Mouse (Mus musculus): ENCODE results near the gene Itpr3. TPM values are rescaled to one million over a fixed set of nuclear protein-coding genes. Genes with fewer than 3 reads are reported as not detected.

The Itpr3 gene
- total and polyA plus RNA-seq, 2 experiments, result 1.0 to 1.5 TPM

DNA sequence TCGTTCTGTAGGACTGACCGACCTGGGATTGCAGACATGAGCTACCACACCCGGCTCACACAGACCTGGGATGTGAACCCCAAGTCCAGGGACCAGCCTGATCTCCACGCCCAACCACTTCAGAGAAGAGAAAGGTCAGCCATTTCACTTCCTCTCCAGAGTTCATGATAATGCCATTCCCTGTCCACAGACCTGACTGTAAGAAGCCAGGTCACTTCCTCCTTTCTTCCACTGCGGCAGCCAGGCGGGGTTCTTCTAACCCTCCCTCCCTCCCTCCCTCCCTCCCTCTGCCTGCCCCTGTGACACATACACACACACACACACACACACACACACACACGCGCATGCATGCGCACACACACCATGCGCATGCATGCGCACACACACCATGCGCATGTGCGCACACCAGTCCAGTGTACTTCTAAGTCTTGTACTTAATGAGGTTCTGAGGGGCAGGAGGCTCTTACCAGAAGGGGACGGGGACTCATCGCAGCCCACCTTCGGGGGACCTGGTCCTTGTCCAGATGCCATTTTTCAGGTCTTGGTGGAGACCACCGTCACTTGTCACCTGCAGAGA lies 31.7 kb upstream of the Itpr3 start:
- Histone ChIP-seq H3K36me3 (ENCODE audit: control insufficient read depth, insufficient read depth, low read length) (peaks cover 2% of the 10 kb centered on the region; the same call in 1 of the 2 replicates), H3K27me3 (ENCODE audit: control insufficient read depth, insufficient read depth, low read length) (no peaks in the 10 kb centered on the region), H3K27ac (replicated peaks; ENCODE audit: insufficient read depth, low read depth, low read length) (no peak overlapping the region), H3K79me2 (ENCODE audit: control insufficient read depth, insufficient read depth, low read length) (0 out of 2 replicates have a peak, but pooled peaks cover 2% of the 10 kb centered on the region), H3K9ac (ENCODE audit: low read depth, low read length) (no peak overlapping the region), H3K4me1 (ENCODE audit: control insufficient read depth, insufficient read depth, low read length) (no peaks in the 10 kb centered on the region), H3K4me3 (ENCODE audit: insufficient read depth, low read depth, low read length) (no peak overlapping the region)
- TF ChIP-seq POLR2A (IDR thresholded peaks at IDR 0.05; ENCODE audit: extremely low read depth, insufficient read depth, low read length) (no peak), CTCF (IDR thresholded peaks at IDR 0.05; ENCODE audit: low read depth, low read length) (no peak)
- no peak for DNase-seq (ENCODE audit: extremely low read depth, low read depth, low spot score)
- 87% methylated on average over 17 of the region's 17 CpGs for WGBS

DNA sequence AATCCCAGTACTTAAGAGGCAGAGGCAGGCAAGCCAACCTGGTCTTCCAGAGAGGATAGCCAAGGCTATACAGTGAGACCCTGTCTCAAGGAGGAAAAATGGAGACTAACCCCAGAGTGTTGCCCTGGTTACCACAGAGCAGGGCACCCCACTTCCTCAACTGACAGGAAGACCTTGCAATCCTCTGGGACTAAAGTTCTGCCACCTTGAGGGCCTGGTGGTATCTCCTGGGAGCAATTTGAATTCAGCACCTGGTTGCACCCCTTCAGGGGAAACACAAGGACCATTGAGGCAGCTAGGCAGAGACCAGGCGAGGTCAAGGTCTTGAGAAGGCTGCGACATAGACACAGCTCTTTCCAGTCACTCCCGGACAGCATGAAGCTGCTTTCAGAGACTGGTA lies 31.2 kb upstream of the Itpr3 start:
- 94% methylated on average over 3 of the region's 3 CpGs for WGBS
- H3K27me3 ChIP-seq (ENCODE audit: control insufficient read depth, insufficient read depth, low read length), result no peaks in the 10 kb centered on the region
- no peak for DNase-seq (ENCODE audit: extremely low read depth, low read depth, low spot score)
- TF ChIP-seq POLR2A (IDR thresholded peaks at IDR 0.05; ENCODE audit: extremely low read depth, insufficient read depth, low read length) (no peak), CTCF (IDR thresholded peaks at IDR 0.05; ENCODE audit: low read depth, low read length) (no peak)
- 0 out of 2 replicates have a peak, but pooled peaks cover 2% of the 10 kb centered on the region for H3K79me2 ChIP-seq (ENCODE audit: control insufficient read depth, insufficient read depth, low read length)
- H3K9ac ChIP-seq (ENCODE audit: low read depth, low read length), result no peak overlapping the region
- H3K36me3 ChIP-seq (ENCODE audit: control insufficient read depth, insufficient read depth, low read length), result peaks cover 2% of the 10 kb centered on the region; the same call in 1 of the 2 replicates
- no peak overlapping the region for H3K4me3 ChIP-seq (ENCODE audit: insufficient read depth, low read depth, low read length)
- H3K4me1 ChIP-seq (ENCODE audit: control insufficient read depth, insufficient read depth, low read length), result no peaks in the 10 kb centered on the region
- no peak overlapping the region for H3K27ac ChIP-seq (replicated peaks; ENCODE audit: insufficient read depth, low read depth, low read length)

DNA sequence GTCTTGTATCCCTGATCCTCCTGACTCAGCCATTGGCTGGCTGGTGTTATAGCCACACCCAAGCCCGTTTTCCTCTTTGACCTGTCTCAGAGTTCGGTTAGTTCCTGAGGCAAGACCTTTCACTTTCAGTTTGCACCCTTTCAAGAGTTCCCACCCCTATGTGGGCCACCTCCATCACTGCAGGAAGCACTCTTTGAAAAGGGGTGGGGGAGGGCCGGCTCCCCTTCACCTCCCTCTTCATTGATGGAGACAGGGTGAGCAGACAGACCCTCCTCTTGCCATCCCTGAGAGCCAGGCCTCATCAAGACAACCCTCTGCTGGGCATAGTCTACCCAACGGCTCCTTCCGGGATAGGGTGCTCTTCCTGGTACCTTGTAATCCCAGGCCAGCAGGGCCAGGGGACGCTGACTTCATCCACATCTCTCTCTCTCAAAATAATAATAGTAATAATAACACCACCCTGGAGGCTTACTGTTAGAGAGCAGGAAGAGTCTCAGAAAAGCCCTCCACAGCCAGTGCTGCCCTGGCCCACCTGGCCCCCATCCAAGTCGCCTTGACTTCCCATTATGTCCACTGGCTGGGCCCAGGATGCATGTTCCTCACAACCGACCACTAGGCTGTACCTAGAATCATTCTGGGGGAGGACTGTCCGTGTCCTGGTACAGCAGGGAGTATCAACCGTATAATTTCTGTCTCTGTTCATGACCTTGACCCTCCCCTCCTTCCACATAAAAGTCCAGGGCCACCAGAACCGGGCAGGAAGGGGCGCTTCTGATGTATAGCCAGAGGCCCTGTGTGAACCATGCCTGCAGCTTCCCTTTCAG lies 29.4 kb upstream of the Itpr3 start:
- 0 out of 2 replicates have a peak, but pooled peaks cover 2% of the 10 kb centered on the region for H3K79me2 ChIP-seq (ENCODE audit: control insufficient read depth, insufficient read depth, low read length)
- peak overlapping the region; percentile 70 for H3K27ac ChIP-seq (replicated peaks; ENCODE audit: insufficient read depth, low read depth, low read length)
- peak overlapping the region; percentile 83 for H3K9ac ChIP-seq (ENCODE audit: low read depth, low read length)
- 0 out of 2 replicates have a peak, but pooled peaks cover 2% of the 10 kb centered on the region for H3K36me3 ChIP-seq (ENCODE audit: control insufficient read depth, insufficient read depth, low read length)
- H3K4me1 ChIP-seq (ENCODE audit: control insufficient read depth, insufficient read depth, low read length), result peaks cover 1% of the 10 kb centered on the region; the same call in 1 of the 2 replicates
- 14% methylated on average over 12 of the region's 12 CpGs for WGBS
- peak; percentile 81 for DNase-seq (ENCODE audit: extremely low read depth, low read depth, low spot score)
- TF ChIP-seq POLR2A (IDR thresholded peaks at IDR 0.05; ENCODE audit: extremely low read depth, insufficient read depth, low read length) (no peak), CTCF (IDR thresholded peaks at IDR 0.05; ENCODE audit: low read depth, low read length) (no peak)
- H3K27me3 ChIP-seq (ENCODE audit: control insufficient read depth, insufficient read depth, low read length), result no peaks in the 10 kb centered on the region
- peak overlapping the region; percentile 83 for H3K4me3 ChIP-seq (ENCODE audit: insufficient read depth, low read depth, low read length)

DNA sequence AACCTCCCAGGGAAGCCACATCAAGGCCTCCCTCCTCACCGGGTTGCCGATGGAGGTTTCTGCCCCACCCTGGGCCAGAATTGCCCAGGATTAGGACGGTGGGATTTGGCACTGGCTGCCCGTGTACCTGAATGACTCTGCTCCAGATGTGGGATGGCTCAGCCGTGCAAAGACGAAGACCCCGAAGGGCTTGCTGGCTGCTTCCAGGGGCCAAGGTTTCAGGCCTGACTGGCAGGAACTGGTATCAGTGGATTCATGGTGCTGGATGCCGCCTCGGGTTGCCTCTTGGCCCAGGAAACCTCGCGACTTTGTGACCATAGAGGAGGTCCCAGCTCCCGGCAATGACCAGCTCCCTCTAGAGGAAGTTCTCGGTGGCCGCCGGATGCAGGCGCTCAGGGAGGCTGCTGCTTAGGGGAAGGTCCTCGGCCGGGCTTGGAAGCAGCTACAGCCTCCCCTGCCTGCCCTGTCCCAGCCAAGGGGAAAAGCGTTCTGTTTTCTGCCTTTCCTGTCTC lies 28.8 kb upstream of the Itpr3 start:
- H3K79me2 ChIP-seq (ENCODE audit: control insufficient read depth, insufficient read depth, low read length), result 0 out of 2 replicates have a peak, but pooled peaks cover 2% of the 10 kb centered on the region
- under 1% methylated on average over 19 of the region's 19 CpGs for WGBS

DNA sequence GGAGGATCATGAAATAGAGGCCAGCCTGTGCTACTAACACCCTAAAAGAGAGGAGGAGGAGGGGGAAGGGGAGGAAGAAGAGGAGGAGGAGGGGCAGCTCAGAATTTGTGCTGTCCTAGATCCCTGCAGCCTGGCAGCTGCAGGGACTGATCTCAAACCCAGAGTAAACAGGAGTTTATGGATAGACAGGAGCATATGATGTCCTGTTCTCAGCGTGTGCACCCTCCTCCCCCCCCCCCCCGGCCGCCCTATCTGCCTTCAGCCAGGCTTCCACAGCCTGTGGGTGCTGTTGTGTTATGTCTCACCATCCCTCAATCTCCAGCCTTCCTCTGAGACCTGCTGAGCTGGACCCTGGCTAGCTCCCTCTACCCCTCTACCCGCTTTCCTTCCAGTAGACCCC lies 28.2 kb upstream of the Itpr3 start, which contains the start of gene Bak1:
Bak1 (minus strand) TSS at position 101 of the 400 bp plus-strand sequence.
- peak within 1 kb of the TSS; percentile 83 for H3K4me3 ChIP-seq (ENCODE audit: insufficient read depth, low read depth, low read length)
- no peaks in the 10 kb centered on the region for H3K27me3 ChIP-seq (ENCODE audit: control insufficient read depth, insufficient read depth, low read length)
- H3K9ac ChIP-seq (ENCODE audit: low read depth, low read length), result peak within 1 kb of the TSS; percentile 83
- no peak for DNase-seq (ENCODE audit: extremely low read depth, low read depth, low spot score)
- TF ChIP-seq POLR2A (IDR thresholded peaks at IDR 0.05; ENCODE audit: extremely low read depth, insufficient read depth, low read length) (no peak), CTCF (IDR thresholded peaks at IDR 0.05; ENCODE audit: low read depth, low read length) (no peak)
- H3K27ac ChIP-seq (replicated peaks; ENCODE audit: insufficient read depth, low read depth, low read length), result peak within 1 kb of the TSS; percentile 70
- peaks cover 2% of the 10 kb centered on the region; the same call in 1 of the 2 replicates for H3K4me1 ChIP-seq (ENCODE audit: control insufficient read depth, insufficient read depth, low read length)
- H3K36me3 ChIP-seq (ENCODE audit: control insufficient read depth, insufficient read depth, low read length), result 0 out of 2 replicates have a peak, but pooled peaks cover 2% of the 10 kb centered on the region
- WGBS, result 61% methylated on average over 3 of the region's 4 CpGs
- H3K79me2 ChIP-seq (ENCODE audit: control insufficient read depth, insufficient read depth, low read length), result 0 out of 2 replicates have a peak, but pooled peaks cover 2% of the 10 kb centered on the region

More for the DNA sequence above, 28.8 kb upstream of the Itpr3 start:
- Histone ChIP-seq H3K9ac (ENCODE audit: low read depth, low read length) (peak overlapping the region; percentile 83), H3K36me3 (ENCODE audit: control insufficient read depth, insufficient read depth, low read length) (0 out of 2 replicates have a peak, but pooled peaks cover 2% of the 10 kb centered on the region), H3K4me3 (ENCODE audit: insufficient read depth, low read depth, low read length) (peak overlapping the region; percentile 83), H3K27me3 (ENCODE audit: control insufficient read depth, insufficient read depth, low read length) (no peaks in the 10 kb centered on the region), H3K27ac (replicated peaks; ENCODE audit: insufficient read depth, low read depth, low read length) (peak overlapping the region; percentile 70), H3K4me1 (ENCODE audit: control insufficient read depth, insufficient read depth, low read length) (peaks cover 2% of the 10 kb centered on the region; the same call in 1 of the 2 replicates)
- 0 out of 2 replicates have a peak, but pooled peaks have one; percentile 45 for TF ChIP-seq POLR2A (IDR thresholded peaks at IDR 0.05; ENCODE audit: extremely low read depth, insufficient read depth, low read length)
- TF ChIP-seq CTCF (IDR thresholded peaks at IDR 0.05; ENCODE audit: low read depth, low read length), result peak; percentile 85
- peak; percentile 71 for DNase-seq (ENCODE audit: extremely low read depth, low read depth, low spot score)
